In the genomic region with DNA sequence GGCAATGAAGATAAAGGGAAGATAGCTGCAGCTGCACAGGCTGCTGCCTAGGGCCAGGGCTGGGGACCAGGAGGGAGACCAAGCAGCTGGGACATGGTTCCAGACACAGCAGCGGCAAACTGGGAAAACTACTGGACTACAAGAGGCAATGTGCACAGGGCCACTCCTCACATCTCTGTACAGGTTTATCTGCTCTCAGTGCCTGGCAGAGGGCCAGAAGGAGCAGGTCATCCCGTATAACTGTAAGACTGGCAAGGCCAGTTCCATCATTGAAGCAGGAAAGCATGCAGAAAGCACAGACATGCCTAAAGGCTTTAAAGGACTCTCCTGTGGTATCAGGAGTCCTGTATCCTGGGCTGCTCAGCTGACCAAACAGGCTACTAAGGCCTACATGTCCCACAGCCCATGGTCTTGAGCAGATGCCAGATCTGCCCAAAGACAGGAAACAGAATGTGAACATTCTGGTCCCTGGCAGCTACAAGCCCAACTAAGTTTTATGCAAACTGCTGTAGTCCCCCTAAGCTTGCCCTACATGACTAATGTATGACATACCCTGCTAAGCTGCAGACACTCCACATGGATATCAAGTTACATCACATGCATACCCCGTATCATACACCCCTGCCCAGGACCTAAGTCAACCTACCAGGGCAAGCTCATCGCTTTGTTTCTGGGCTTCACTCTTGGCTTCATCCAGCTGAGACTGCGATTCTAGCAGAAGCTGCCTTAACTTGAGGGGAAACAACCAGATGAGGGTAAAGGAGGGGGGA, we compare ENCODE assay signal across 10 mouse cellular contexts. TPM values are rescaled to one million over a fixed set of nuclear protein-coding genes. Genes with fewer than 3 reads are reported as not detected.
DNase-seq lines count a peak whose midpoint lies in the region; ATAC-seq and TF ChIP-seq lines count a peak whose summit lies in the region.
"Had no signal": no experiment of that assay in that cellular context is flagged by ENCODE, and none has a peak within 500 bp of the region (broad histone marks: within the 10 kb centered on the region; RNA-seq: fewer than 3 reads in every experiment).

No protein-coding gene starts in this region.

- ATAC-seq in forebrain, embryonic 11.5 days (replicated peaks; ENCODE audit: low FRiP score), result no peak
- no peak for ATAC-seq in forebrain, embryonic 16.5 days

- 89% methylated on average over 5 of the region's 5 CpGs for WGBS in forebrain, embryonic 11.5 days
- 88% methylated on average over 5 of the region's 5 CpGs for WGBS in forebrain, embryonic 16.5 days
- WGBS in lung, adult 2 months, result 62% methylated on average over 5 of the region's 5 CpGs

- TF ChIP-seq POLR2A in lung, adult 2 months (IDR thresholded peaks at IDR 0.05; ENCODE audit: borderline replicate concordance, extremely low read depth, low read depth, low read length), result no peak

- DNase-seq in forebrain, embryonic 11.5 days (ENCODE audit: low spot score), result peak; percentile 41
- DNase-seq in lung, postnatal 14 days, result peak; percentile 16
- DNase-seq in lung, adult 2 months, result no peak
- DNase-seq in heart, adult 9 months (ENCODE audit: low spot score in 2 of 2), result peak; percentile 15 to 22
- DNase-seq in urinary bladder, postnatal 14 days (ENCODE audit: low spot score), result peak; percentile 80
- DNase-seq in embryo, embryonic 11 days, result no peak
- DNase-seq in thymus, adult 18-20 months, result no peak

- H3K9ac ChIP-seq in forebrain, embryonic 11.5 days (ENCODE audit: low read length), result no peak overlapping the region
- no peak overlapping the region for H3K9ac ChIP-seq in forebrain, embryonic 16.5 days (replicated peaks; ENCODE audit: low read depth, low read length)
- H3K9ac ChIP-seq: lung, embryonic 15.5 days had no signal

- no peak overlapping the region for H3K27ac ChIP-seq in forebrain, embryonic 11.5 days (ENCODE audit: low read depth, low read length)
- H3K27ac ChIP-seq in forebrain, embryonic 16.5 days (ENCODE audit: low read length), result no peak overlapping the region
- H3K27ac ChIP-seq: left cerebral cortex, adult 2 months; lung, embryonic 15.5 days had no signal

- no peaks in the 10 kb centered on the region for H3K4me1 ChIP-seq in forebrain, embryonic 11.5 days (replicated peaks; ENCODE audit: control insufficient read depth, insufficient read depth, low read length)
- no peaks in the 10 kb centered on the region for H3K4me1 ChIP-seq in forebrain, embryonic 16.5 days (replicated peaks; ENCODE audit: control insufficient read depth, insufficient read depth, low read length)
- peaks cover 4% of the 10 kb centered on the region; the same call in 1 of the 2 replicates for H3K4me1 ChIP-seq in lung, adult 2 months (ENCODE audit: control insufficient read depth, insufficient read depth, low read length)
- H3K4me1 ChIP-seq: lung, embryonic 15.5 days had no signal

- no peak for TF ChIP-seq CTCF in lung, adult 2 months (IDR thresholded peaks at IDR 0.05; ENCODE audit: insufficient read depth, low read length)

- no peak overlapping the region for H3K4me2 ChIP-seq in forebrain, embryonic 11.5 days (ENCODE audit: low read depth, low read length, severe bottlenecking)
- H3K4me2 ChIP-seq in forebrain, embryonic 16.5 days (ENCODE audit: low read length), result no peak overlapping the region
- H3K4me2 ChIP-seq: lung, embryonic 15.5 days had no signal

- no peak overlapping the region for H3K4me3 ChIP-seq in forebrain, embryonic 11.5 days (ENCODE audit: low read depth, low read length)
- no peak overlapping the region for H3K4me3 ChIP-seq in forebrain, embryonic 16.5 days (replicated peaks; ENCODE audit: low read length)
- no peak overlapping the region for H3K4me3 ChIP-seq in lung, adult 2 months (replicated peaks; ENCODE audit: extremely low read depth, low read depth, low read length)
- H3K4me3 ChIP-seq: left cerebral cortex, adult 2 months; lung, embryonic 15.5 days had no signal

- no peaks in the 10 kb centered on the region for H3K9me3 ChIP-seq in forebrain, embryonic 11.5 days (ENCODE audit: control insufficient read depth, low read length)
- no peaks in the 10 kb centered on the region for H3K9me3 ChIP-seq in forebrain, embryonic 16.5 days (ENCODE audit: control insufficient read depth, low read length)
- H3K9me3 ChIP-seq: lung, embryonic 15.5 days had no signal

- H3K36me3 ChIP-seq in forebrain, embryonic 11.5 days (ENCODE audit: control insufficient read depth, insufficient read depth, low read length), result no peaks in the 10 kb centered on the region; the same call in 1 of the 2 replicates
- peaks cover 32% of the 10 kb centered on the region for H3K36me3 ChIP-seq in forebrain, embryonic 16.5 days (ENCODE audit: control insufficient read depth, insufficient read depth)

- H3K27me3 ChIP-seq in forebrain, embryonic 11.5 days (ENCODE audit: control insufficient read depth, insufficient read depth, low read length), result no peaks in the 10 kb centered on the region
- H3K27me3 ChIP-seq in forebrain, embryonic 16.5 days (replicated peaks; ENCODE audit: control insufficient read depth, insufficient read depth, low read length), result no peaks in the 10 kb centered on the region
- H3K27me3 ChIP-seq: lung, embryonic 15.5 days had no signal

RNA-seq across cellular contexts. Expression of a gene that starts 36.6 kb away (rescaled TPM):
- 364 and 369 TPM in 2 replicates for polyA plus RNA-seq in forebrain, embryonic 11.5 days (2014; fragmentation: Nextera tagmentation; extraction: Ambion mirVana)
- 428 and 455 TPM in 2 replicates for polyA plus RNA-seq in forebrain, embryonic 16.5 days (2015; fragmentation: Nextera tagmentation; extraction: Ambion mirVana)
- 46.2 and 80.1 TPM in 2 replicates for polyA plus RNA-seq in lung, adult 2 months (2012; rRNA removed)

RNA-seq across cellular contexts. Expression of a gene that starts 59.3 kb away (rescaled TPM):
- 30.0 and 35.6 TPM in 2 replicates for polyA plus RNA-seq in forebrain, embryonic 11.5 days (2014; fragmentation: Nextera tagmentation; extraction: Ambion mirVana)
- 19.8 and 20.8 TPM in 2 replicates for polyA plus RNA-seq in forebrain, embryonic 16.5 days (2015; fragmentation: Nextera tagmentation; extraction: Ambion mirVana)
- 68.8 and 78.1 TPM in 2 replicates for polyA plus RNA-seq in lung, adult 2 months (2012; rRNA removed)

Comparison
In these comparisons a context has a peak if more than half of its experiments do, and no peak if none do; other contexts are left out.
1. DNase-seq: peak in forebrain, embryonic 11.5 days (single experiment), lung, postnatal 14 days (single experiment), heart, adult 9 months (2 of 2) and urinary bladder, postnatal 14 days (single experiment); none in lung, adult 2 months (single experiment), embryo, embryonic 11 days (single experiment) and thymus, adult 18-20 months (0 of 2).